Mouse (Mus musculus) hindbrain, postnatal 0 days (tissue): ENCODE results near the gene Ercc1. TPM values are rescaled to one million over a fixed set of nuclear protein-coding genes. Genes with fewer than 3 reads are reported as not detected.

Experiments used
- ATAC-seq: fragments of 200-750 bp; cut with Nextera tagmentation; 2 replicates; pipeline ENCODE4 v1.8.0; 2017; ENCODE audit warnings: mild to moderate bottlenecking, moderate TSS enrichment, moderate library complexity
- DNase-seq: peaks from one replicate; pipeline ENCODE4 v3.0.0-alpha.2; 2015; ENCODE audit warnings: low spot score
- H3K27ac ChIP-seq: fragments of 300-500 bp; sonication (generic); 2 replicates; pipeline ENCODE4 v1.5.1; 2014; ENCODE audit warnings: mild to moderate bottlenecking
- H3K27me3 ChIP-seq: fragments of 300-500 bp; sonication (generic); 2 replicates; pipeline ENCODE4 v1.6.1; 2014; ENCODE audit warnings: low read length, mixed read lengths; ENCODE audit not compliant: insufficient read depth
- H3K36me3 ChIP-seq: fragments of 300-500 bp; sonication (generic); 2 replicates; pipeline ENCODE4 v1.6.1; 2014; ENCODE audit warnings: low read length, mixed read lengths; ENCODE audit not compliant: insufficient read depth
- H3K4me1 ChIP-seq: fragments of 300-500 bp; sonication (generic); 2 replicates; pipeline ENCODE4 v1.6.1; 2014; ENCODE audit warnings: antibody characterized with exemption, low read length, mixed read lengths; ENCODE audit not compliant: insufficient read depth
- H3K4me2 ChIP-seq: fragments of 300-500 bp; sonication (generic); 2 replicates; pipeline ENCODE4 v1.6.1; 2014; ENCODE audit warnings: low read depth, mild to moderate bottlenecking, low read length, moderate library complexity, mixed read lengths
- H3K4me3 ChIP-seq: fragments of 300-500 bp; sonication (generic); 2 replicates; pipeline ENCODE4 v1.5.1; 2014; ENCODE audit warnings: low read length
- H3K9ac ChIP-seq: fragments of 300-500 bp; sonication (generic); replicated peaks from 2 replicates; pipeline ENCODE4 v1.6.1; 2014; ENCODE audit warnings: mild to moderate bottlenecking, low read length, moderate library complexity, mixed read lengths
- H3K9me3 ChIP-seq: fragments of 300-500 bp; sonication (generic); 2 replicates; pipeline ENCODE4 v1.6.1; 2016; ENCODE audit warnings: low read length, mixed read lengths
- CTCF ChIP-seq: IDR thresholded peaks from 2 replicates; pipeline ENCODE4 v1.5.1; 2016; ENCODE audit warnings: antibody characterized with exemption, control low read depth, low read depth
- WGBS: fragments of 180-500 bp; shearing (Covaris S2); extraction: QIAGEN DNeasy Blood & Tissue Kit; methylation state at CpG from one replicate; pipeline ENCODE4 v1.1.7; 2014; 5-methylcytosine and 5-hydroxymethylcytosine counted together
- polyA plus RNA-seq: library from polyadenylated mRNA; unstranded; fragments of >200 nt; fragmentation: Nextera tagmentation; extraction: Ambion mirVana; gene quantifications from 2 replicates; pipeline ENCODE4 v1.2.1, GENCODE M21; 2015
- total RNA-seq: library from RNA; depleted of rRNA; stranded (reverse); fragments of >200 nt; gene quantifications from 2 replicates; pipeline ENCODE4 v1.2.3, GENCODE M21; 2014

The Ercc1 gene
- total and polyA plus RNA-seq, 2 experiments from 2014 or later, result 44.1 to 74.2 TPM

DNA sequence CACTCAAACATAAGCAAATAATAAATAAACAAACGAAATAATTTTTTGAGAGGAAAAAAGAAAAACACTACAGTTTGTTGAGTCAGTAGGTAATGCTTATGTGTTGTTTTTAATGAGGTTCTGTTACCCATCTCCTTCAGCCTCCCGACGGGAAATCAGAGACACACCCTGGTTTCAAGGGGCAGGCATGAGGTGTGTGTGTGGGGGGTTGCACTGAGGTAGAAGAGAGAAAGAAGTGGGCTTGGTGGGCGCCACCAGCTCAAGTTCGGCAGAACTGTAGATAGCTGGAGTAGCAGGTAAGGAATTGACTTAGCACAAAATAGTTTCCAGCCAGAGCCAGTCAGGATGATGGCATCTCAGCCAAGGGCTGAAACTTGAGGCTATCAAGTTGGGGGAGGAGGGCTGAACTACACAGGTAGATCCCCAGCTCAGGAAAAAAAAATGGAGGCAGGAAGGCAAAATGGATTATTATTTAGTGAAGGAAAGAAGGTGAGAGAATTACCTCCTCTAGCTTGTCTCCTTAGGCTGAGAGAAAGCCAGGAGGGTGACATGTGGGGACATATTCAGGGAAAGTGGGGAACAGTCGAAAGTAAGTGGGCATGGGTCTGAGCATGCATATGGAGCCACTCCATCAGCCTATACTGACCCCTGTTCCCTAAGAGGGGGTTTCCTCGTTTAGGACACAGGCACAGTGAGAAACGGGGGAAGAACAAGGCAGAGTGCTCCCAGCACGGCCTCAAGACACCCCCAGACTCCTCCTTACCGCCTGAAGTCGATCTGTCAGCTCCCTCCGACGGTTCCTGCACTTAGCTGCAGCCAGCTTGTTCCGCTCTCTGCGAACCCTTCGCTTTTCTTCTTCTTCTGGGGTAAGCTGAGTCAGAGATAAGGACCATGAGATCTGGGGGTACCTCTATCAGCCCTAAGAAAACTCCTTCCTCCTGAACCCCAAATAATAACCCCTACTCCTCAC is 38.5 kb upstream of the Ercc1 start:
- Histone ChIP-seq H3K4me2 (no peak overlapping the region), H3K4me3 (no peak overlapping the region), H3K9ac (no peak overlapping the region), H3K9me3 (no peaks in the 10 kb centered on the region), H3K27ac (no peak overlapping the region), H3K4me1 (no peaks in the 10 kb centered on the region), H3K27me3 (peaks cover 24% of the 10 kb centered on the region), H3K36me3 (no peaks in the 10 kb centered on the region)
- ATAC-seq (no peak), DNase-seq (no peak)
- 54% methylated on average over 16 of the region's 16 CpGs for WGBS
- TF ChIP-seq CTCF, result no peak

DNA sequence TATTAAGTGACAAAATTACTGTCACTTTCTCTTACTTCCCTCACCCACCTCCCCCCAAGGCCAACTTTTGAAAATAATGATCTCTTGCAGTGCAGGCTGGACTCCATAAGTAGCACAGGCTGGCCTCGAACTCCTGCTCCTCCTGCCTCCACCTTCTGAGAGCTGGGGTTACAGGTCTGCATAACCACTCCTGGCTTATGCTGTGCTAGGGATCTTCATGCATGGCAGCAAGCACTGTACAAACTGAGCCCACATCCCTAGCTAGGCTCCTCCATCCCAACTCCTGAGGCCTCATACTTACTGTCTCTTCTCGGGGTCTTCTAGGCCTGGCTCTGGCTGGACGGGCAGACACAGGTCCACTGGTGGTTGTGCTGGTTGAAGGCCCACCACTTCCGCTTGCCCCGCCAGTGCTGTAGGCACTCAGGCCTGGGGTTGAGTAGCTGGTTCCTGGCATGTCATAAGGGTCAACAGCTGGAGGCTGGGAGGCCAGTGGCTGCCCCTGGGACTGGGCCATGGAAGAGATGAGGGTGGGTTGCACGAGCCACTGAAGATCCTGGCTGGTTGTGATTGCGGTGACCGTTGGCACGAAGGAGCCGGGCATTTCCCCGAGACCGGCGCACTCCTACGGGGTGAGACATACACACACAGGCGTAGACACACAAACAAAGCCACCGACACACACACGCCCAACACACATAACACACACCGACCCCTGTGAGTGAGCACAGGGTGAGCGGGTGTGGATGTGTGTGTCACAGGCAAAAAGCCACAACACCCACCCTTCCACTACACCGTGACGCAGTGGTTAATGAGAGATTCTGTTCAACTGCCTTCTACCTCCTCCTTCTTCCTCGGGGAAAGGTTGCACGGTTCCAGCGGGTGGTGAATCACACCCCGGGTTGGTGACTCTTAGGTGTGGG is 37.5 kb upstream of the Ercc1 start:
- 70% methylated on average over 25 of the region's 25 CpGs for WGBS
- Histone ChIP-seq H3K27ac (no peak overlapping the region), H3K9ac (no peak overlapping the region), H3K4me2 (peak overlapping the region; percentile 99; the same call in 1 of the 2 replicates), H3K4me3 (no peak overlapping the region), H3K9me3 (no peaks in the 10 kb centered on the region), H3K27me3 (peaks cover 24% of the 10 kb centered on the region), H3K4me1 (no peaks in the 10 kb centered on the region), H3K36me3 (no peaks in the 10 kb centered on the region)
- DNase-seq (no peak), ATAC-seq (no peak)
- no peak for TF ChIP-seq CTCF

DNA sequence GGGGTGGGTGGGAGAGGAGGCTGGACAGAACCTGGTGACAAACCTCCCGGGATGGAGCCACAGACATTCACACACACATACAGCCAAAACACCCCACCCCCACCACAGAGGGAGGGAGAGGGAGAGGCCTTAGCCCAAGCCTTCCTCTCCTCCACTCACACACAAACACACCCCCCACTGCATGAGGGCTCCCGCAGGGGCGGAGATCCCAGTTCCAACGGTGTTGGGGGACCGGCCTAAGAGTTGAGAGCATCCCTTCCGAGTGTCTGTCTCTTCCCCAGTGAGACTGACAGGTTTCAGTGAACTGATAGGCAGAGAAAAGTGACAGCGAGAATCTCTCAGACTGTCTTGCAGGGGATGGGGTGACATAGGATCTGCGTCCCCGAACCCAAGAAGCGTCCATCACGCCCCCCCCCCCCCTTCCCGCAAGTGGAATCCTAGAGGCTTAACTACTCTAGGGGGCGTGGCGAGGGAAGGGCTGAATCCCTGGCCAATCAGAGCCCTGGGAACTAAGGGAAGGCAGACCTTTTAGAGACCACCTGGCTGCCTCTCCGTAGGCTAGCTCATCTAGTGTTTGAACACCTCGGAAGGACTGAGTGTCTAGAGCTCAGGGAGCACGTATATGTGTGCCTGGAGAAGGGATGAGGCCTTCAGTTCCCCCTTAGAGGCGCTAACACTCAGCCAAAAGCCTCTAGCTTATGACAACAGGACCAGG is 36.7 kb upstream of the Ercc1 start:
- Histone ChIP-seq H3K4me3 (peak overlapping the region; percentile 64), H3K9me3 (no peaks in the 10 kb centered on the region), H3K4me1 (no peaks in the 10 kb centered on the region), H3K27ac (peak overlapping the region; percentile 58; the same call in 1 of the 2 replicates), H3K36me3 (no peaks in the 10 kb centered on the region), H3K4me2 (peak overlapping the region; percentile 99), H3K9ac (peak overlapping the region; percentile 45; the same call in 1 of the 2 replicates), H3K27me3 (peaks cover 24% of the 10 kb centered on the region)
- DNase-seq (peak; percentile 81), ATAC-seq (peak; percentile 63)
- WGBS, result 3% methylated on average over 18 of the region's 18 CpGs
- no peak for TF ChIP-seq CTCF

DNA sequence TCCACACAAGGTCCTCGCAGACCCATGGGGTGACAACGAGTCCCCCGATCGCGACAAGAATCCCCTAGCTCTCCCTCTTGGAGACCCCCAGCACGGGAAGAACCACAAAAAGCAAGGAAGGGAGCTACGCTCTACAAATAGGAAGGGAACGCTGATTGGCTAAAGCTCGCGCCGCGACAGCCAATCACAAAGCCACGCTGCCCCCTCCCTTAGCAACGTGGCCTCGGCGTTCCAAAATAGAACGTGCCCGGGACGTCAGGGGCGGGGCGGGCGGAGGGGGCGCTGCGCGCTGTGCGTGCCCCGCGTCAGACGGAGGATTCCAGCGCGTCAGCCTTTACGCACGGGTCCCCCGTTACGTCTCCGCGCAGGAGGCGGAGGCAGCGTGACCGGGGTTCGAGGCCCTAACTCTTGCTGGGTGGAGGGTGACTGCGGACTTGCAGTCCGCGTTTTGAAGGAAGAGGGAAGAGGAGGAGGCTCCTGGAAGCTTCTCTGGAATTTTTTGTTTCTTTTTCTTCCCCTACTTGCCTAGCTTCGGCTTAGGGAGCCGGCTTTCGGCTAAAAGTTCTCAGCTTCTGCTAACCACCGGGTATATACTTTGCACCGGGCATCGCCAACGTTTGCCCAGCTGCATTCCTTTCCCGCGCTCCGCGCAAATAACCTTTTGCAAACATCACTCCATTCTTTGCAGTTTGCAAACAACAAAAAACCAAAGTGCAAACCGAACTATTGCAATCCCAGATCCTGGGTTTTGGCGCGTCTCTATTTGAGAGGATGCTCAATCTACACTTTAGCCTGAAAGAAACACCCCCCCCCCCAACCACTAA is 35.9 kb upstream of the Ercc1 start:
- DNase-seq (peak; percentile 98), ATAC-seq (peak; percentile 88)
- Histone ChIP-seq H3K9ac (peak overlapping the region; percentile 45), H3K4me3 (peak overlapping the region; percentile 64), H3K27me3 (peaks cover 20% of the 10 kb centered on the region), H3K4me1 (no peaks in the 10 kb centered on the region), H3K9me3 (no peaks in the 10 kb centered on the region), H3K4me2 (peak overlapping the region; percentile 99), H3K36me3 (no peaks in the 10 kb centered on the region), H3K27ac (peak overlapping the region; percentile 58; the same call in 1 of the 2 replicates)
- under 1% methylated on average over 55 of the region's 58 CpGs for WGBS
- peak; percentile 32 for TF ChIP-seq CTCF

DNA sequence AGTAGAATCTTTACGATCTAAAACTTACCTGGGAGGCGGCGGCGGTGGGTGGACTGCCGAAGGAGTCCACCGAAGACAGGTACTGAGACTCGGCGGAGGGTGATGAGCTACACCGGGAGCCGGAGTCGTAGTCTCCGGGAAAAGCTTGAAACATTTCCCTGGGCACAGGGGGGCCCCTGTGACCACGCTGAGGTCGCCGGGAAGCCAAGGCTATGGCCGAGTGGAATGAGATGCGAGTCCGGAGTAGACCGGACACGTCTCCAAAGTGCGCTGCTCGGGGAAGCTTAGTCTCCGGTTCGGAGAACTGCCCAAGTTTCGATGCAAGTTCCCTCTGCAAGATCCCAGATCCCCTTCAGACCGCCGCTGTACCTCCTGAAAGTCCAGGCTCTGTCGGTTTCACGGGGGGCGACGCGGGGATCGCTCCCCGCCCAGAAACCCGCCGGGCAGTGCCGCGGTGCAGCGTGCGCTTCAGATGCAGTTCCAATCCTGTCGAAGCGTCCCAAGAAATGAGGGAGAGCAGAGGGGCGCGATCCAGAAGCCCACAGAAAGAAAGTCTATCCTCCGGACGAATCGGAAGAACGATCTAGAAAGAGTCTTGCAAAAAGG is 35.2 kb upstream of the Ercc1 start:
- Histone ChIP-seq H3K4me2 (peak overlapping the region; percentile 99), H3K9ac (peak overlapping the region; percentile 31; the same call in 1 of the 2 replicates), H3K4me1 (no peaks in the 10 kb centered on the region), H3K9me3 (no peaks in the 10 kb centered on the region), H3K27ac (no peak overlapping the region; the same call in 1 of the 2 replicates), H3K27me3 (peaks cover 20% of the 10 kb centered on the region), H3K36me3 (no peaks in the 10 kb centered on the region), H3K4me3 (peak overlapping the region; percentile 64)
- no peak for TF ChIP-seq CTCF
- under 1% methylated on average over 48 of the region's 48 CpGs for WGBS
- DNase-seq (no peak), ATAC-seq (no peak)
